Mouse (Mus musculus): ENCODE measurements around the gene Ermap. TPM values are rescaled to one million over a fixed set of nuclear protein-coding genes. Genes with fewer than 3 reads are reported as not detected.
A peak's percentile ranks its signal among the peaks of the same experiment; 100 is the strongest.

The Ermap gene
- polyA plus RNA-seq, 2 experiments, result 1.6 to 2.1 TPM

GRCm38 (mm10) chr4:119232410-119233255 lies 42.8 kb upstream of the Ermap start, which contains the start of the genes AU022252 and P3h1:
TSS of gene AU022252 (minus strand) at chr4:119232712.
TSS of gene P3h1 (plus strand) at chr4:119232915.
- Histone ChIP-seq H3K36me3 (ENCODE audit: control insufficient read depth, insufficient read depth, low read length) (peaks cover 28% of the 10 kb centered on the region), H3K27me3 (ENCODE audit: control insufficient read depth, insufficient read depth, low read length) (no peaks in the 10 kb centered on the region), H3K9me3 (ENCODE audit: control insufficient read depth, low read length) (no peaks in the 10 kb centered on the region), H3K4me3 (replicated peaks; ENCODE audit: low read length) (peak within 1 kb of the TSS; percentile 96), H3K9ac (ENCODE audit: low read depth, low read length, severe bottlenecking) (peak within 1 kb of the TSS; percentile 86), H3K4me2 (replicated peaks; ENCODE audit: low read depth, low read length, severe bottlenecking) (peak within 1 kb of the TSS; percentile 78), H3K27ac (replicated peaks; ENCODE audit: low read depth, low read length) (peak within 1 kb of the TSS; percentile 74), H3K4me1 (ENCODE audit: control insufficient read depth, insufficient read depth, low read length) (peaks cover 8% of the 10 kb centered on the region)
- 3% methylated on average over 42 of the region's 71 CpGs for WGBS
- TF ChIP-seq POLR2A (IDR thresholded peaks at IDR 0.05; ENCODE audit: borderline replicate concordance, extremely low read depth, insufficient read depth, insufficient read length), result peak; percentile 40; the same call in 1 of the 2 replicates
- peak; percentile 98 for ATAC-seq (ENCODE audit: low FRiP score, low read depth)
- DNase-seq (ENCODE audit: low spot score), result peak; percentile 100

- peaks cover 3% of the 10 kb centered on the region for H3K4me1 ChIP-seq (ENCODE audit: control insufficient read depth, insufficient read depth, low read length)
- no peaks in the 10 kb centered on the region for H3K9me3 ChIP-seq (ENCODE audit: control insufficient read depth, low read length)
- TF ChIP-seq POLR2A (IDR thresholded peaks at IDR 0.05; ENCODE audit: borderline replicate concordance, extremely low read depth, insufficient read depth, insufficient read length), result no peak
- no peak overlapping the region for H3K4me2 ChIP-seq (replicated peaks; ENCODE audit: low read depth, low read length, severe bottlenecking)
- 93% methylated on average over 11 of the region's 11 CpGs for WGBS
- ATAC-seq (ENCODE audit: low FRiP score, low read depth) (no peak), DNase-seq (ENCODE audit: low spot score) (no peak)
- no peak overlapping the region for H3K9ac ChIP-seq (ENCODE audit: low read depth, low read length, severe bottlenecking)
- H3K27ac ChIP-seq (replicated peaks; ENCODE audit: low read depth, low read length), result no peak overlapping the region
- H3K36me3 ChIP-seq (ENCODE audit: control insufficient read depth, insufficient read depth, low read length), result peaks cover 49% of the 10 kb centered on the region
- no peaks in the 10 kb centered on the region for H3K27me3 ChIP-seq (ENCODE audit: control insufficient read depth, insufficient read depth, low read length)
- H3K4me3 ChIP-seq (replicated peaks; ENCODE audit: low read length), result no peak overlapping the region
Observed at GRCm38 (mm10) chr4:119226751-119227150, 36.9 kb upstream of the Ermap start.

- Histone ChIP-seq H3K36me3 (ENCODE audit: control insufficient read depth, insufficient read depth, low read length) (peaks cover 49% of the 10 kb centered on the region), H3K4me3 (replicated peaks; ENCODE audit: low read length) (no peak overlapping the region), H3K27me3 (ENCODE audit: control insufficient read depth, insufficient read depth, low read length) (no peaks in the 10 kb centered on the region), H3K27ac (replicated peaks; ENCODE audit: low read depth, low read length) (no peak overlapping the region), H3K4me2 (replicated peaks; ENCODE audit: low read depth, low read length, severe bottlenecking) (no peak overlapping the region), H3K9me3 (ENCODE audit: control insufficient read depth, low read length) (no peaks in the 10 kb centered on the region), H3K9ac (ENCODE audit: low read depth, low read length, severe bottlenecking) (no peak overlapping the region), H3K4me1 (ENCODE audit: control insufficient read depth, insufficient read depth, low read length) (no peaks in the 10 kb centered on the region)
- DNase-seq (ENCODE audit: low spot score) (no peak), ATAC-seq (ENCODE audit: low FRiP score, low read depth) (no peak)
- 92% methylated on average over 9 of the region's 9 CpGs for WGBS
- TF ChIP-seq POLR2A (IDR thresholded peaks at IDR 0.05; ENCODE audit: borderline replicate concordance, extremely low read depth, insufficient read depth, insufficient read length), result no peak
Observed at GRCm38 (mm10) chr4:119225719-119226118, 35.9 kb upstream of the Ermap start.

GRCm38 (mm10) chr4:119224534-119224933 lies 34.7 kb upstream of the Ermap start:
- Histone ChIP-seq H3K9me3 (ENCODE audit: control insufficient read depth, low read length) (no peaks in the 10 kb centered on the region), H3K9ac (ENCODE audit: low read depth, low read length, severe bottlenecking) (no peak overlapping the region), H3K27me3 (ENCODE audit: control insufficient read depth, insufficient read depth, low read length) (no peaks in the 10 kb centered on the region), H3K27ac (replicated peaks; ENCODE audit: low read depth, low read length) (no peak overlapping the region), H3K4me3 (replicated peaks; ENCODE audit: low read length) (no peak overlapping the region), H3K4me2 (replicated peaks; ENCODE audit: low read depth, low read length, severe bottlenecking) (no peak overlapping the region), H3K36me3 (ENCODE audit: control insufficient read depth, insufficient read depth, low read length) (peaks cover 46% of the 10 kb centered on the region), H3K4me1 (ENCODE audit: control insufficient read depth, insufficient read depth, low read length) (no peaks in the 10 kb centered on the region)
- DNase-seq (ENCODE audit: low spot score) (no peak), ATAC-seq (ENCODE audit: low FRiP score, low read depth) (no peak)
- 95% methylated on average over 3 of the region's 3 CpGs for WGBS
- no peak for TF ChIP-seq POLR2A (IDR thresholded peaks at IDR 0.05; ENCODE audit: borderline replicate concordance, extremely low read depth, insufficient read depth, insufficient read length)

GRCm38 (mm10) chr4:119223696-119224095 lies 33.9 kb upstream of the Ermap start:
- no peak for ATAC-seq (ENCODE audit: low FRiP score, low read depth)
- H3K4me2 ChIP-seq (replicated peaks; ENCODE audit: low read depth, low read length, severe bottlenecking), result no peak overlapping the region
- H3K27me3 ChIP-seq (ENCODE audit: control insufficient read depth, insufficient read depth, low read length), result no peaks in the 10 kb centered on the region
- no peak for DNase-seq (ENCODE audit: low spot score)
- no peak overlapping the region for H3K27ac ChIP-seq (replicated peaks; ENCODE audit: low read depth, low read length)
- 87% methylated on average over 1 of the region's 1 CpGs for WGBS
- no peaks in the 10 kb centered on the region for H3K4me1 ChIP-seq (ENCODE audit: control insufficient read depth, insufficient read depth, low read length)
- no peaks in the 10 kb centered on the region for H3K9me3 ChIP-seq (ENCODE audit: control insufficient read depth, low read length)
- H3K36me3 ChIP-seq (ENCODE audit: control insufficient read depth, insufficient read depth, low read length), result peaks cover 46% of the 10 kb centered on the region
- H3K4me3 ChIP-seq (replicated peaks; ENCODE audit: low read length), result no peak overlapping the region
- TF ChIP-seq POLR2A (IDR thresholded peaks at IDR 0.05; ENCODE audit: borderline replicate concordance, extremely low read depth, insufficient read depth, insufficient read length), result no peak
- no peak overlapping the region for H3K9ac ChIP-seq (ENCODE audit: low read depth, low read length, severe bottlenecking)
